Mouse (Mus musculus): ENCODE measurements at regions not wholly inside any gene's neighbourhood (a gene's known extent, or its start where the extent isn't known, plus 50 kb on each side); places are given as distances from the start of the nearest gene placed in this dataset.

DNA sequence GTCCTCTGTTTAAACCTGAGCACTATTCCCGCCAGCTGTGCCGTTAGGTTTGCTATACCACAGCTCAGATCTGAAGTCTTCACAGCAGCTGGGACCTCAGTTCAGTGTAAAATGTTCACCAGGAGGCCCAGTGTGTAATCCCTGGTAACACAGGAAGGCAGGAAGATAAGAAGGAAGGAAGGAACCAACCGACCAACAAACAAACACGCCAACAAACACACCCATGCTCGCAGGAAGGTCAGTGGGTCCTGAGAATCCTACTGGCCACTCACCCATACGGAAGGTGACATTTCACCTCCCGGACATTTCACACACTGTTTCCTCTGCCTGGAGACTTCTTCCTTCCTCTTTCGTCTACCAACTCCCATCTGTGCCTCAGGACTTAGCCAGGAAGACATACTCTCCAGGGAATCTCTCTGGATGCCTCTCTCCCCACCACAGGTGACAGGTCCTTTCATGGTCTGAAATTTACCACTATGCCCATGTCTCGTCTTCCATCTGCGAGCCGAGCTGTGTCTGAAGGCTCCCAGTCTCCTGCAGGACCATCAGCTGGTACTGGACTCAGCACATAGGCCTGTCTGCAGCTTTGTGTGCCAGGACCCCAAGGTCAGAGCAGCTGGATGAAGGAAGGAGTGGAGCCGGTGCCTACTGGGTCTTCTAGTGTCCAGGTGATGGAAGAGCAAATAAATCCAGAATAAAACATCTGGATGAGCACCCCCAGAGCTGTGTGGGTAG is 61.1 kb upstream of the Xpa start:
- no peak for DNase-seq

DNA sequence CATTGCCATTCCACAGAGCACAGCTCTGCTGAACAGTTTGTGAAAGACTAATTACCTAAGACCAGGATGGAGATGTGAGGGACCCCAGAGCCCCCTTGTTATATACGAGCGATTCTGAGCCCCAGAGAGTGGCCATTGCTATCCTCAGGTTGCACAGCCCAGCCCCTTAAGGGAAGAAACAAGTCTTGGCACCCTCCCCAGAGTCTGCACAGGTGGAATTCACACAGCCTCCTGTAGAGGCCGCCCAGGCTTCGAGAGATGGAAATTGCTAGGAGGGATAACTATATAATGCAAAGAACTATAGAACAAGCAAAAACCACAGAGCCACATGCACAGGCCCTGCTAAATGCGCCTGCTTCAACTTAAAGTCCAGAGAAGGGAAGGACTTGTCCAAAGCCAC is 62.7 kb upstream of the Xpa start:
- peak; percentile 12 for DNase-seq

DNA sequence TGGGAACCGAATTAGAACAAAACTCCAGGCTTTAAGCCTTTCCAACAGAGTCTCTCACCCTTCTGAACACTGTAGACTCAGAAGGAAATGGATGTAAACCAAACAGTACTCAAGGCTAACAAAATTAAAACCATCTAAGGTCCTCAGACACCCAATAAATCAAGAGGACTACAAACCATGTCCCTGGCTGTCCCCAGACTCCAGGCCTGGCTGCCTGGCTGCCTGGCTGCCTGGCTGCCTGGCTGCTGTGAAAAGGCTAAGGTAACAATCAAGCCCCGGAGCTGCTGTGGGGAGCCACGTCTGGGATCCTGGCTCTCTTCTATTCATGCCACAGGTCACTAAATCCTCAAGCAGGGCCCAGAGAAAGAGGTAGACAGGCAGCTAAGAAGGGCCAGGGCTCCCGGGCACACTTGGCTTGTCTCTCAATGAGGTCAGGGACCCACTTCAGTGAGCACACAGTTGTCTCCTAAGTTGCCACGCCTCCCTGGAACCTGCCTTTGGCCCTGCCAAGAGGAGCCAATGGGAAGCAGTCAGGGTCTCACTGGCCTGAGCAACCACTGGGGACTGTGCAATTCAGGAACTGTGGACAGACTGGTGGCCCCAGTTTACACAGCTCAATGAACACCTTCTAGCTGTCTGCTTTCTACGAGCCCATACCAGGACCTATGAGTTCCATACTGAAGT is 72.6 kb upstream of the Xpa start:
- DNase-seq: no peak

DNA sequence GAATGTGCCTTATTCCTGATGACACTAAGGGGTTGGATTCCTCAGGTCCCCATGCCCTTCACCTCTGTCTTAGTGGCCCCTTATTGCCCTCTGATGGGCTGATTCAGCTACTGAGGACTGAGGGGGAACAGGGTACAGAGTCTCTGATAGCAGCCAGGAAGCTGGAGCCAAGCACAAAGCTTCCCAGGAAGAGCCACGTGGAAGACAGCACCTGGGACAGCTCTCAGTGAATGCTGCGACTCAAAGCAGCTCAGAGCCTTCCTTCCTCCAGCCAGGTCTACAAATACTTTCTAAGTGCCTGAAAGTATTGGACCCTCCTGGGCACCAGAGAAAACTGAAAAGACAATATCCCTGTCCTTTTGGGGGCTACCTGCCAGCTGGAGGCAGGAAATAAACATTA is 72.3 kb upstream of the Foxe1 start:
- DNase-seq: no peak

DNA sequence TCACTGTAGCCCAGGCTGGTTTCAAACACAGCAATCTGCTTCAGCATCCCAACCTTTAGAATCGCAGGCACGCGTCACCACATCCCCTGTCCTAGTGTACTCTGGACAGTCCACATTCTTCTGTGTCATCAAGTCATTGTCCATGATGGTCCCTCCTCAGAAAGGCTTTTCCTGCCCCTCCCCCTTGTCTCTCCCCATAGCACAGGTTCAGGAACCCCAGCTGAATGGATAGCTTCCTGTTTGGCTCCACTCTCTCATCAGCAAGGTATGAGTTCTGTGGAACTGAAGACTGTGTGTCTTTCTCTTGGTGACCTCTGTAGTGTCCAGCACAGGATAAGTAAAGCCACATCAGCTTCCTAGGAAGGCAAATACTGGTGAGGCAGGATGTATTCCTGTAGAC is 67.6 kb upstream of the Foxe1 start:
- no peak for DNase-seq

DNA sequence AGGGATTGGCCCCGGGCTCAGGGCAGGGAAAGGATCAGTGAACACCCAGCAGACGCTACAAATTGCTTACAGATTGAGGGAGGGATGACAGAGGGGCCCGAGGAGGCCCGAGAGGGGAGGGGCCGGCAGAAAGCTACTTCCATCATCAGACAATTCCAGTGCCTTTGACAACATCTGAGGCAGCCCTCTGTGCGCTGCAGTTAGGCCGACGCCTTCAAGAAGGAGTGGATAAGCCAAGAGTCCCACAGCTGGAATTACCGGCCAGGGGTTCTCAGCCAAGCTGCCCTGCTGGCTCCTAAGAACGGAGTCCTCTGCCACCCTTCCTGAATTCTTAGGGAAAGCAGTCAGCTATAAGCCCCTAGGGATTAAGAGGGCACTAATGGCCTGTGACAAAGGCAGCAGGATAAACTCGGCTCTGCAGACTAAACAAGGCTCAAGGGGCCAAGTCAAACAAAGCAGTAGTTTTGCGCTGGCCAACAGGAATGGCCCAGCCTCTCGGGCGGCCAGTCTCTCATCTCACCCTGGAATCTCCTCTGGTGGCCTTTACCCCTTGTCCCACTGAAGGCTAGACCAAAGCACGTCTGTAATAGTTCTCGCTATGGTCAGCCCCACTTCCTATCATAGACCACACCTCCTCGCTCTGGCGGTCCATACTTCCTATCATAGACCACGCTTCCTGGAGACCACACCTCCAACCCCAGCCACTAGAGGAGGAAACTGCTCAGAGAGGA is 66.4 kb upstream of the Foxe1 start:
- DNase-seq: no peak

DNA sequence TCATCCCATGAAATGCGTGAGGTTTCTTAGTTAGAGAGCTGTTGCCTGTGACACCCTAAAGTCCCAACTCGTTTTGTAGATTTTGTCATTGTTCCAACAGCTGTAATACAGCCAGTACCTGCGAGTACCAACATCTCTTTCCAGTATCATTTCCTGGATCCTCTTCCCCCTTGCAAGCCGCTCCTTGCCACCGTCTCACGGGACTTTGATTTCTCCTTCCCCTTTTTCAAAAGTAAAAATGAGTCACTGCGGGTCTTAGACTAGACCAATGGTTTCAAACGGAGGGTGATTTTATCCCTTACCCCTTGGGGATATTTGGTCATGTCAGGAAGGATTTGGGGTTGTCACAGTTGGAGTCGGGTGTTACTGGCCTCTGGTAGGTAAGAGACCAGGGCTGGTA is 56.5 kb upstream of the Foxe1 start:
- no peak for DNase-seq

DNA sequence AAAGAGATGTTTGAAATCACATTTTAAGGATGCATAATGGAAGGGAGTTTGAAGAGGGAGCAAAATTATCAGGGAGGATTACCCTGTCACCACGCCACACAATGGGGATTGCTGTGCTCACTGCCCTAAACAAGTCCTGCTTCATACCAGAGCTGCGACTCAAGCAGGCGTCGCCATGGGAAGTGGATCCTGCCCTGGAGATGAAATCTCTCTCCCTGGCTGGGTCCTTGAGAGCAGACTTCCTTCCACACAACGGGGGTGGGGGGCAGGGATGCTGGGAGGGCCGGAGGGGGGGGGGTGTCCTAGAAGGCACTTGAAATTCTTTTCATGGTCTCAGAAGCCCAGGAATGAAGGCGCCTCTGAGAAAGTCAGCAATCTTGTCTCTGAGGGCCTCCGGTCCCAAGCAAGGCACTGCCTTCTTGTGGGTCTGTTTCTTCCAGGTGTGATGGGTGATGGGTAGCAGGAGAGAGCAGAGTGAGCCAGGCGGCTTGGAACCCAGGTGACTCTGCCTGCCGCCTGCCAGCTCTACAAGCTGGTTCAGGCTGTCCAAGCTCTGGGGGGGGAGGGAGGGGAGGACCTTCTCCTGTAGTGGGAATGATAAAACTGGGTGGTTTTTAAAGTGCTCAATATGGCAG is 51.7 kb upstream of the Foxe1 start:
- DNase-seq: no peak

All from cerebellum, adult 9-11 months (tissue).